Mouse (Mus musculus): Measurements from ENCODE around the gene Gm17402. TPM values are rescaled to one million over a fixed set of nuclear protein-coding genes. Genes with fewer than 3 reads are reported as not detected.

Gm17402 gene
- total and polyA plus RNA-seq, 2 experiments from 2014 or later: not detected

DNA sequence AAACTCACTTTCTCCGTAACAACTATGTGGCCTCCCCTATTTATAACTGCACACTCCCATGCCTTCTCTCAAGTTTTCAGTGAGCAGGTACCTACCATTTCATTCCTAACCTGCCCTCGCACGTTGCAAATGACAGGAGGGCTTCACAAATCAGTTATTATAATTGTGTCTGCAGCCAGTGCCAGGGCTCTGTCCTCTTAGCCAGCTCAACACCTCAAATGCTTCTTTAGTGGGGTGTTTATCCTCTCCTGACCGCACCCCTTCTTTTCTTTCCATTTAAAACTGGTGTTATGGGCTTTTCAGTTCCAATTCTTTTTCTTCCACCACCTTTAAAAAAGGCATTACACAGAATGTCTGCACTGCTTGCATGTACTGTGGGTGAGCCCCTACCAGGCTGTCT, 2.8 kb downstream of the Gm17402 start:
- peaks cover 43% of the 10 kb centered on the region for H3K4me1 ChIP-seq (ENCODE audit: control insufficient read depth, insufficient read depth)
- no peaks in the 10 kb centered on the region for H3K36me3 ChIP-seq (replicated peaks; ENCODE audit: control insufficient read depth, insufficient read depth, low read length)
- peak overlapping the region; percentile 12; the same call in 1 of the 2 replicates for H3K4me3 ChIP-seq (ENCODE audit: low read depth, low read length)
- H3K9ac ChIP-seq (replicated peaks; ENCODE audit: low read depth, low read length): no peak overlapping the region; the same call in 1 of the 2 replicates
- WGBS: 30% methylated on average over 4 of the region's 4 CpGs
- TF ChIP-seq CTCF (IDR thresholded peaks at IDR 0.05; ENCODE audit: low read depth) (no peak), EP300 (IDR thresholded peaks at IDR 0.05; ENCODE audit: low read depth) (no peak)
- H3K4me2 ChIP-seq (ENCODE audit: low read depth, low read length): peak overlapping the region; percentile 86
- H3K27ac ChIP-seq (ENCODE audit: low read depth): peak overlapping the region; percentile 92
- H3K27me3 ChIP-seq (ENCODE audit: control insufficient read depth, insufficient read depth, low read length): no peaks in the 10 kb centered on the region
- H3K9me3 ChIP-seq (replicated peaks; ENCODE audit: control insufficient read depth, low read length): no peaks in the 10 kb centered on the region
- ATAC-seq (ENCODE audit: insufficient read depth, low read depth): no peak
- no peak for DNase-seq (ENCODE audit: low spot score)

DNA sequence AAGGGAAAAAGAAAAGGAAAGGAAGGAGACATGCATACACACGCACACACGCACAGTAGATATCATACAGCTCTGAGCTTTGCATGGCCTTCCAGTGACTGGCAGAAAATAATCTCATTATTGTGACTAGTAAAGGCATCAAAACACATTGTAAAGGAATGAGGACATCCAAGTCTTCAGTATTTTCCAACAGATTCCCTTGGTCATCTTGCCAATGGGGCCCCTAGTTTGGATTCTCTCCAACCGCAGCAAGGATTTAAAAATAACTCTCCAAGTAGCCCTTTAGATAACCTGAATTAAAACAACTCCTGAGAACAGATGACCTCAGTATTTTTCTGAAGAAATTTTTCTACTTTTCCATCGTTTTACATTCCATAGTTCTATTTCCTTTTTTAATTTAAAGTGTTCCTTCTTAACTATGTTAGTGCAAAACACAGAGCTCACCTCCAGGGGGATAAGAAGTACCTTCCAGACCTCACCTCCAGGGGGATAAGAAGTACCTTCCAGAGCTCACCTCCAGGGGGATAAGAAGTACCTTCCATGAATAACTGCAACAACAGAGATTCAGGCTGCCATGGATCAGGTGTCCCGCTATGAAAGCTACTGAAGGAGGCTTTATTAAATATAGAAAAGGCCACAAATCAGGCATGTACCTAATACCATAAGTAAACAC, 5.4 kb downstream of the Gm17402 start:
- DNase-seq (ENCODE audit: low spot score): peak; percentile 59
- Histone ChIP-seq H3K27ac (ENCODE audit: low read depth) (peak overlapping the region; percentile 83), H3K9ac (replicated peaks; ENCODE audit: low read depth, low read length) (no peak overlapping the region; the same call in 1 of the 2 replicates), H3K27me3 (ENCODE audit: control insufficient read depth, insufficient read depth, low read length) (no peaks in the 10 kb centered on the region), H3K9me3 (replicated peaks; ENCODE audit: control insufficient read depth, low read length) (no peaks in the 10 kb centered on the region), H3K4me1 (ENCODE audit: control insufficient read depth, insufficient read depth) (peaks cover 43% of the 10 kb centered on the region), H3K36me3 (replicated peaks; ENCODE audit: control insufficient read depth, insufficient read depth, low read length) (no peaks in the 10 kb centered on the region), H3K4me3 (ENCODE audit: low read depth, low read length) (no peak overlapping the region), H3K4me2 (ENCODE audit: low read depth, low read length) (peak overlapping the region; percentile 22; the same call in 1 of the 2 replicates)
- ATAC-seq (ENCODE audit: insufficient read depth, low read depth): no peak
- no peak for TF ChIP-seq EP300 (IDR thresholded peaks at IDR 0.05; ENCODE audit: low read depth)
- TF ChIP-seq CTCF (IDR thresholded peaks at IDR 0.05; ENCODE audit: low read depth): peak; percentile 32
- 23% methylated on average over 5 of the region's 5 CpGs for WGBS

DNA sequence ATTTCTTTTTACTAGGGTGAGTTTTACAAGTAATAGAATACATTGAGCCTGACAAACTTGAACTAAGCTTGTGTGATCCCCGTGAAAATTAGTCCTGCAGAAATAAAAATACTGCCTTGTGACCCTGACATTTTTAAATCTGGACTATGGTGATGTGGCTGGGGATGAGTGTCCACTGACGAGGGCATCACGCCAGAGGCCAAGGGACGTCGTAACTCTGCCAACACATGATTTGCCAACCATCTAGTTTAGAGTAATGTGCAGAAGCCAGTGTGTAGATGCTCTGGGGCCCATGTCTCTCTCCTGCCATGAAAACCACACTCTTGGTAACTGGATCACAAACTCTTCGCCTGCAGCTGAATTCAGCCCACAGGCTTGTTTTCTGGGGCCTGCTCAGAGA, 7.5 kb downstream of the Gm17402 start:
- Histone ChIP-seq H3K9ac (replicated peaks; ENCODE audit: low read depth, low read length) (no peak overlapping the region), H3K4me2 (ENCODE audit: low read depth, low read length) (no peak overlapping the region), H3K27ac (ENCODE audit: low read depth) (0 out of 2 replicates have a peak overlapping the region, but pooled peaks have one; percentile 20), H3K4me1 (ENCODE audit: control insufficient read depth, insufficient read depth) (peaks cover 43% of the 10 kb centered on the region), H3K9me3 (replicated peaks; ENCODE audit: control insufficient read depth, low read length) (no peaks in the 10 kb centered on the region), H3K27me3 (ENCODE audit: control insufficient read depth, insufficient read depth, low read length) (no peaks in the 10 kb centered on the region), H3K4me3 (ENCODE audit: low read depth, low read length) (no peak overlapping the region), H3K36me3 (replicated peaks; ENCODE audit: control insufficient read depth, insufficient read depth, low read length) (no peaks in the 10 kb centered on the region)
- no peak for TF ChIP-seq CTCF (IDR thresholded peaks at IDR 0.05; ENCODE audit: low read depth)
- TF ChIP-seq EP300 (IDR thresholded peaks at IDR 0.05; ENCODE audit: low read depth): no peak
- 49% methylated on average over 6 of the region's 6 CpGs for WGBS
- no peak for DNase-seq (ENCODE audit: low spot score)
- ATAC-seq (ENCODE audit: insufficient read depth, low read depth): no peak

DNA sequence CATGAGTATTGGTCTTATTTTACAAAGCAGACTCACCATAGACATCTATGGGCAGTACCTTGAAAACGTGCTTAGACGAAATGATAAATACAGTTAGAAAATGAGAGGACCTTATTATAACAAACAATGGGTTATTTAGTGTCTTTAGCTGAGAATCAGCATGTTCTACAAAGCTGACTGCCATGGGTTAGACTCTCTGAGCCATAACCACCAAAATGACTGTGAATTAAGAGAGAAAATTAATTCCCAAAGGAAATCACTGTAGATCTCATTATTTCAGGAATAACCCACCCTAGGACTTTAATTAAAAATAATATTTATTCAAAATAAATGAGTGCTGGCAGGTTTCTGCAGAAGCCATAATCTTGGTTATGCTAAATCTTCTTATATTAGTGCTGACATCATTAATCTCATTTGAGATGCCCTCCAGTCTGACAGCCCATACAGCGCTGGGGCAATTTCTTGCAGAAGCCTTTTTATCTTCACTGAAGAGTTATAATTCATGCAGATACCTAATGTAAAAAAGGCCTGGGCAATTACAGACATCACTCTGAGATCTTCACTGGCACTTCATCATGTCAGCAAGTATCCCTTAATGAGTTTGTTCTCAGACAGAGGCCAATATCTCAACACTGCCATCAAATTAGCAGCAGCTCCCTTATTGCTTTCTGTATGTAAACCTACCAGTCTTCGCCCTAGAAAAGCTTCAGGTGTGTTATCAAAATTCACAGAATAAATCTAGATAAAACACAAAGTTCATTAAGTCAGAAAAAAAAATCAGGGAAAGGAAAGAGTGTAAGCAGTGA, 8.7 kb downstream of the Gm17402 start:
- Histone ChIP-seq H3K4me1 (ENCODE audit: control insufficient read depth, insufficient read depth) (peaks cover 33% of the 10 kb centered on the region), H3K27me3 (ENCODE audit: control insufficient read depth, insufficient read depth, low read length) (no peaks in the 10 kb centered on the region), H3K27ac (ENCODE audit: low read depth) (no peak overlapping the region), H3K9me3 (replicated peaks; ENCODE audit: control insufficient read depth, low read length) (no peaks in the 10 kb centered on the region), H3K4me3 (ENCODE audit: low read depth, low read length) (no peak overlapping the region), H3K9ac (replicated peaks; ENCODE audit: low read depth, low read length) (no peak overlapping the region), H3K36me3 (replicated peaks; ENCODE audit: control insufficient read depth, insufficient read depth, low read length) (no peaks in the 10 kb centered on the region), H3K4me2 (ENCODE audit: low read depth, low read length) (no peak overlapping the region)
- 75% methylated on average over 4 of the region's 4 CpGs for WGBS
- TF ChIP-seq EP300 (IDR thresholded peaks at IDR 0.05; ENCODE audit: low read depth) (no peak), CTCF (IDR thresholded peaks at IDR 0.05; ENCODE audit: low read depth) (no peak)
- no peak for DNase-seq (ENCODE audit: low spot score)
- no peak for ATAC-seq (ENCODE audit: insufficient read depth, low read depth)

DNA sequence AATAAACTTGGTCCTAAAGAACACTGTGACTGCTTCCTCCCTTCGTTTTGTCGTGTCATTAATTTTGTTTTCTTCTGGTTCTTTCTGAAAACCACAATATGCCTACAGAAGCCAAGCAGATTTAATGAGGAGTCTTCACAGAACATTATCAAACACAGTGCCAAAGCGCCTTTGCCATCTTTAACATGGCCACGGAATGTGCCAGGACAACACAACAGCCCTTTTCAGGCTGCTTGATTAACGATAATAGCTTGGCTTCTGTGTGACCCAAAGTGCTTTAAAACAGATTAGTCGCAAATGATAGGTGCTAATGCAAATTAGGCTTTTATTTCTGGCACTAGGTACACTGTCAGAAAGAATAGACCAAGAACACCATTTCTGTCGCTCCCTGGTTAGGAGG, 16.6 kb downstream of the Gm17402 start:
- H3K9ac ChIP-seq (replicated peaks; ENCODE audit: low read depth, low read length): no peak overlapping the region
- DNase-seq (ENCODE audit: low spot score) (no peak), ATAC-seq (ENCODE audit: insufficient read depth, low read depth) (no peak)
- no peak overlapping the region for H3K4me2 ChIP-seq (ENCODE audit: low read depth, low read length)
- no peaks in the 10 kb centered on the region; the same call in 1 of the 2 replicates for H3K4me1 ChIP-seq (ENCODE audit: control insufficient read depth, insufficient read depth)
- H3K27me3 ChIP-seq (ENCODE audit: control insufficient read depth, insufficient read depth, low read length): no peaks in the 10 kb centered on the region
- no peak for TF ChIP-seq EP300 (IDR thresholded peaks at IDR 0.05; ENCODE audit: low read depth)
- no peak for TF ChIP-seq CTCF (IDR thresholded peaks at IDR 0.05; ENCODE audit: low read depth)
- H3K9me3 ChIP-seq (replicated peaks; ENCODE audit: control insufficient read depth, low read length): no peaks in the 10 kb centered on the region
- no peak overlapping the region for H3K4me3 ChIP-seq (ENCODE audit: low read depth, low read length)
- H3K36me3 ChIP-seq (replicated peaks; ENCODE audit: control insufficient read depth, insufficient read depth, low read length): no peaks in the 10 kb centered on the region
- H3K27ac ChIP-seq (ENCODE audit: low read depth): no peak overlapping the region
- 83% methylated on average over 7 of the region's 7 CpGs for WGBS

Measured in heart, postnatal 0 days (tissue).